Mouse (Mus musculus) gastrocnemius, adult 2 months (tissue): ENCODE measurements around the gene Mrpl16. TPM values are rescaled to one million over a fixed set of nuclear protein-coding genes. Genes with fewer than 3 reads are reported as not detected.

Source experiments
- DNase-seq: peaks from one replicate; pipeline ENCODE4 v3.0.0; 2022
- H3K27ac ChIP-seq: fragments of 200-600 bp; 2 replicates; pipeline ENCODE4 v1.8.1; 2022; ENCODE audit warnings: mild to moderate bottlenecking
- H3K4me3 ChIP-seq: fragments of 200-600 bp; 2 replicates; pipeline ENCODE4 v1.8.1; 2022; ENCODE audit warnings: mild to moderate bottlenecking, moderate library complexity
- CTCF ChIP-seq: fragments of 200-600 bp; IDR thresholded peaks from 2 replicates; pipeline ENCODE4 v1.8.1; 2022; ENCODE audit warnings: antibody characterized with exemption, mild to moderate bottlenecking, moderate library complexity
- intact Hi-C: fragments of 180-260 bp; cut with DNase I; formaldehyde crosslinking; loops from one replicate; pipeline ENCODE4 v1.15.1; 2025
- total RNA-seq, 2 experiments: library from RNA; stranded (reverse); gene quantifications; 2 replicates each; pipeline ENCODE4 v1.2.3; 2021

Mrpl16 gene
- total RNA-seq, 2 experiments from 2014 or later: 51.6 to 69.4 TPM

- intact Hi-C loops: no loop called here
Observed at GRCm38 (mm10) chr19:11810003-11810758, 40.0 kb downstream of the Mrpl16 start.

GRCm38 (mm10) chr19:11810856-11811255, 40.7 kb downstream of the Mrpl16 start:
- Histone ChIP-seq H3K27ac (peak overlapping the region; percentile 74), H3K4me3 (no peak overlapping the region; the same call in 1 of the 2 replicates)
- intact Hi-C loops: no loop called here
- peak; percentile 49 for DNase-seq
- no peak for TF ChIP-seq CTCF

More at GRCm38 (mm10) chr19:11810003-11810758, 40.0 kb downstream of the Mrpl16 start:
- H3K4me3 ChIP-seq: no peak overlapping the region; the same call in 1 of the 2 replicates
- no peak for TF ChIP-seq CTCF
- no peak for DNase-seq
- peak overlapping the region; percentile 74 for H3K27ac ChIP-seq

- peak overlapping the region; percentile 74 for H3K27ac ChIP-seq
Observed at GRCm38 (mm10) chr19:11811688-11812365, 41.6 kb downstream of the Mrpl16 start.

GRCm38 (mm10) chr19:11813136-11813535, 42.9 kb downstream of the Mrpl16 start:
- Histone ChIP-seq H3K27ac (peak overlapping the region; percentile 71), H3K4me3 (no peak overlapping the region; the same call in 1 of the 2 replicates)
- intact Hi-C loops: no loop called here
- DNase-seq: no peak
- no peak for TF ChIP-seq CTCF

More at GRCm38 (mm10) chr19:11811688-11812365, 41.6 kb downstream of the Mrpl16 start:
- no peak for DNase-seq
- intact Hi-C loops: no loop called here
- no peak overlapping the region for H3K4me3 ChIP-seq
- no peak for TF ChIP-seq CTCF

GRCm38 (mm10) chr19:11813649-11814048, 43.5 kb downstream of the Mrpl16 start:
- peak overlapping the region; percentile 26; the same call in 1 of the 2 replicates for H3K4me3 ChIP-seq
- no peak for TF ChIP-seq CTCF
- peak overlapping the region; percentile 71 for H3K27ac ChIP-seq
- no peak for DNase-seq
- intact Hi-C loops: no loop called here

GRCm38 (mm10) chr19:11814742-11815333, 44.6 kb downstream of the Mrpl16 start:
- Histone ChIP-seq H3K4me3 (no peak overlapping the region), H3K27ac (0 out of 2 replicates have a peak overlapping the region, but pooled peaks have one; percentile 6)
- DNase-seq: no peak
- TF ChIP-seq CTCF: no peak
- intact Hi-C loops: no loop called here

- DNase-seq: no peak
- TF ChIP-seq CTCF: no peak
- no peak overlapping the region; the same call in none of the 2 replicates for H3K27ac ChIP-seq
- no peak overlapping the region for H3K4me3 ChIP-seq
- intact Hi-C loops: loop anchor here (1.0 kb wide), 1 partner anchor 38 kb away; no protein-coding TSS in a partner anchor
Observed at GRCm38 (mm10) chr19:11816706-11817105, 46.5 kb downstream of the Mrpl16 start.

GRCm38 (mm10) chr19:11817586-11817985, 47.4 kb downstream of the Mrpl16 start:
- Histone ChIP-seq H3K4me3 (peak overlapping the region; percentile 92), H3K27ac (peak overlapping the region; percentile 83)
- intact Hi-C loops: loop anchor here (1.0 kb wide), 1 partner anchor 39 kb away; no protein-coding TSS in a partner anchor
- DNase-seq: no peak
- no peak for TF ChIP-seq CTCF

- Histone ChIP-seq H3K27ac (peak overlapping the region; percentile 83), H3K4me3 (peak overlapping the region; percentile 92)
- peak; percentile 78 for DNase-seq
- no peak for TF ChIP-seq CTCF
- intact Hi-C loops: loop anchor here (2.0 kb wide), 1 partner anchor 194 kb away; no protein-coding TSS in a partner anchor
Observed at GRCm38 (mm10) chr19:11818199-11819142, 48.3 kb downstream of the Mrpl16 start.

- intact Hi-C loops: loop anchor here (2.0 kb wide), 1 partner anchor 194 kb away; no protein-coding TSS in a partner anchor
- no peak for TF ChIP-seq CTCF
- H3K27ac ChIP-seq: peak within 1 kb of the TSS; percentile 83
- peak within 1 kb of the TSS; percentile 92 for H3K4me3 ChIP-seq
- DNase-seq: no peak
Observed at GRCm38 (mm10) chr19:11819143-11819700, 49.0 kb downstream of the Mrpl16 start, which contains the start of gene Stx3. Stx3 (minus strand) TSS chr19:11819403.

GRCm38 (mm10) chr19:11819800-11820199, 49.6 kb downstream of the Mrpl16 start:
- Histone ChIP-seq H3K27ac (peak overlapping the region; percentile 83; the same call in 1 of the 2 replicates), H3K4me3 (peak overlapping the region; percentile 92)
- TF ChIP-seq CTCF: peak; percentile 74
- intact Hi-C loops: loop anchor here (1.0 to 2.0 kb wide), 2 partner anchors 42 to 193 kb away; no protein-coding TSS in a partner anchor
- DNase-seq: peak; percentile 81
